Mouse (Mus musculus) embryonic fibroblast, embryonic 13.5 days (primary cell): Measurements from ENCODE around the gene Mfsd4b3.

Source experiments
- CTCF ChIP-seq: IDR thresholded peaks from 2 replicates; pipeline ENCODE4 v1.5.1; 2011; ENCODE audit warnings: mild to moderate bottlenecking, control low read depth, low read length, moderate library complexity, borderline replicate concordance; ENCODE audit not compliant: insufficient read depth
- POLR2A ChIP-seq: IDR thresholded peaks from 2 replicates; pipeline ENCODE4 v1.6.1; 2011; ENCODE audit warnings: low read depth, mild to moderate bottlenecking, control low read depth, low read length, moderate library complexity

- TF ChIP-seq CTCF (no peak), POLR2A (no peak)
Observed at GRCm38 (mm10) chr10:39958266-39958665, 1.7 kb downstream of the Mfsd4b3 start.
